Mouse (Mus musculus): Measurements from ENCODE around the gene Ptges3l. TPM values are rescaled to one million over a fixed set of nuclear protein-coding genes. Genes with fewer than 3 reads are reported as not detected.

The Ptges3l gene
- polyA plus RNA-seq (2014; fragmentation: Illumina TruSeq; extraction: RNeasy Lipid Tissue Mini Kit (QIAGEN cat#74804); ENCODE audit: low read depth, low replicate concordance): 14.0 TPM

GRCm38 (mm10) chr11:101424925-101425813 is at the start of gene Ptges3l, which contains the start of gene Rundc1:
Gene Ptges3l (minus strand): TSS chr11:101425333.
Gene Rundc1 (plus strand): TSS chr11:101425085.

GRCm38 (mm10) chr11:101465869-101466551 is 40.9 kb upstream of the Ptges3l start, which contains the start of gene Vat1:
Gene Vat1 (minus strand): TSS chr11:101466230.

GRCm38 (mm10) chr11:101464211-101465100 is 39.3 kb upstream of the Ptges3l start, which contains the start of gene Rnd2:
Gene Rnd2 (plus strand): TSS chr11:101464999.

GRCm38 (mm10) chr11:101448274-101448746 is 23.2 kb upstream of the Ptges3l start, which contains the start of gene Ifi35:
Gene Ifi35 (plus strand): TSS chr11:101448407.

GRCm38 (mm10) chr11:101442127-101442693 is 17.1 kb upstream of the Ptges3l start, which contains the start of gene Rpl27:
Gene Rpl27 (plus strand): TSS chr11:101442298.

GRCm38 (mm10) chr11:101424105-101424851 is 855 bp downstream of the Ptges3l start, which contains the start of gene Gm27029:
Gene Gm27029 (minus strand): TSS chr11:101424796.

GRCm38 (mm10) chr11:101417101-101417855 is 7.9 kb downstream of the Ptges3l start, which contains the start of gene Aarsd1:
Gene Aarsd1 (minus strand): TSS chr11:101417615.

Other genes starting within 250 kb of the Ptges3l start
- not detected for gene Ccr10, start 249.9 kb downstream of the Ptges3l start, polyA plus RNA-seq (2014; fragmentation: Illumina TruSeq; extraction: RNeasy Lipid Tissue Mini Kit (QIAGEN cat#74804); ENCODE audit: low read depth, low replicate concordance)
- 12.7 TPM for gene Ezh1, start 198.9 kb downstream of the Ptges3l start, polyA plus RNA-seq (2014; fragmentation: Illumina TruSeq; extraction: RNeasy Lipid Tissue Mini Kit (QIAGEN cat#74804); ENCODE audit: low read depth, low replicate concordance)
- 1.1 TPM for gene Ramp2, start 179.3 kb downstream of the Ptges3l start, polyA plus RNA-seq (2014; fragmentation: Illumina TruSeq; extraction: RNeasy Lipid Tissue Mini Kit (QIAGEN cat#74804); ENCODE audit: low read depth, low replicate concordance)
- 28.3 TPM for gene Vps25, start 171.6 kb downstream of the Ptges3l start, polyA plus RNA-seq (2014; fragmentation: Illumina TruSeq; extraction: RNeasy Lipid Tissue Mini Kit (QIAGEN cat#74804); ENCODE audit: low read depth, low replicate concordance)
- 1.5 TPM for gene Wnk4, start 164.8 kb downstream of the Ptges3l start, polyA plus RNA-seq (2014; fragmentation: Illumina TruSeq; extraction: RNeasy Lipid Tissue Mini Kit (QIAGEN cat#74804); ENCODE audit: low read depth, low replicate concordance)
- gene Cntd1, start 146.3 kb downstream of the Ptges3l start, polyA plus RNA-seq (2014; fragmentation: Illumina TruSeq; extraction: RNeasy Lipid Tissue Mini Kit (QIAGEN cat#74804); ENCODE audit: low read depth, low replicate concordance): 172 TPM
- gene Coa3, start 146.2 kb downstream of the Ptges3l start, polyA plus RNA-seq (2014; fragmentation: Illumina TruSeq; extraction: RNeasy Lipid Tissue Mini Kit (QIAGEN cat#74804); ENCODE audit: low read depth, low replicate concordance): 4.0 TPM
- 78.8 TPM for gene Becn1, start 123.0 kb downstream of the Ptges3l start, polyA plus RNA-seq (2014; fragmentation: Illumina TruSeq; extraction: RNeasy Lipid Tissue Mini Kit (QIAGEN cat#74804); ENCODE audit: low read depth, low replicate concordance)
- gene Psme3, start 109.1 kb downstream of the Ptges3l start, polyA plus RNA-seq (2014; fragmentation: Illumina TruSeq; extraction: RNeasy Lipid Tissue Mini Kit (QIAGEN cat#74804); ENCODE audit: low read depth, low replicate concordance): 427 TPM
- 0.48 TPM for gene Aoc2, start 100.3 kb downstream of the Ptges3l start, polyA plus RNA-seq (2014; fragmentation: Illumina TruSeq; extraction: RNeasy Lipid Tissue Mini Kit (QIAGEN cat#74804); ENCODE audit: low read depth, low replicate concordance)
- 2.1 TPM for gene Aoc3, start 94.7 kb downstream of the Ptges3l start, polyA plus RNA-seq (2014; fragmentation: Illumina TruSeq; extraction: RNeasy Lipid Tissue Mini Kit (QIAGEN cat#74804); ENCODE audit: low read depth, low replicate concordance)
- gene G6pc, start 57.8 kb downstream of the Ptges3l start, polyA plus RNA-seq (2014; fragmentation: Illumina TruSeq; extraction: RNeasy Lipid Tissue Mini Kit (QIAGEN cat#74804); ENCODE audit: low read depth, low replicate concordance): not detected
- 4.6 TPM for gene Aarsd1, start 7.7 kb downstream of the Ptges3l start, polyA plus RNA-seq (2014; fragmentation: Illumina TruSeq; extraction: RNeasy Lipid Tissue Mini Kit (QIAGEN cat#74804); ENCODE audit: low read depth, low replicate concordance)
- 0.41 TPM for gene Gm27029, start 537 bp downstream of the Ptges3l start, polyA plus RNA-seq (2014; fragmentation: Illumina TruSeq; extraction: RNeasy Lipid Tissue Mini Kit (QIAGEN cat#74804); ENCODE audit: low read depth, low replicate concordance)
- 1.9 TPM for gene Rundc1, start 248 bp downstream of the Ptges3l start, polyA plus RNA-seq (2014; fragmentation: Illumina TruSeq; extraction: RNeasy Lipid Tissue Mini Kit (QIAGEN cat#74804); ENCODE audit: low read depth, low replicate concordance)
- gene Rpl27, start 17.0 kb upstream of the Ptges3l start, polyA plus RNA-seq (2014; fragmentation: Illumina TruSeq; extraction: RNeasy Lipid Tissue Mini Kit (QIAGEN cat#74804); ENCODE audit: low read depth, low replicate concordance): 23.8 TPM
- 0.25 TPM for gene Ifi35, start 23.1 kb upstream of the Ptges3l start, polyA plus RNA-seq (2014; fragmentation: Illumina TruSeq; extraction: RNeasy Lipid Tissue Mini Kit (QIAGEN cat#74804); ENCODE audit: low read depth, low replicate concordance)
- gene Rnd2, start 39.7 kb upstream of the Ptges3l start, polyA plus RNA-seq (2014; fragmentation: Illumina TruSeq; extraction: RNeasy Lipid Tissue Mini Kit (QIAGEN cat#74804); ENCODE audit: low read depth, low replicate concordance): 12.6 TPM
- gene Vat1, start 40.9 kb upstream of the Ptges3l start, polyA plus RNA-seq (2014; fragmentation: Illumina TruSeq; extraction: RNeasy Lipid Tissue Mini Kit (QIAGEN cat#74804); ENCODE audit: low read depth, low replicate concordance): 2.6 TPM
- gene Brca1, start 126.6 kb upstream of the Ptges3l start, polyA plus RNA-seq (2014; fragmentation: Illumina TruSeq; extraction: RNeasy Lipid Tissue Mini Kit (QIAGEN cat#74804); ENCODE audit: low read depth, low replicate concordance): 26.7 TPM
- 301 TPM for gene Nbr1, start 126.8 kb upstream of the Ptges3l start, polyA plus RNA-seq (2014; fragmentation: Illumina TruSeq; extraction: RNeasy Lipid Tissue Mini Kit (QIAGEN cat#74804); ENCODE audit: low read depth, low replicate concordance)
- 3.9 TPM for gene Tmem106a, start 156.9 kb upstream of the Ptges3l start, polyA plus RNA-seq (2014; fragmentation: Illumina TruSeq; extraction: RNeasy Lipid Tissue Mini Kit (QIAGEN cat#74804); ENCODE audit: low read depth, low replicate concordance)
- 90.8 TPM for gene Gm11634, start 173.9 kb upstream of the Ptges3l start, polyA plus RNA-seq (2014; fragmentation: Illumina TruSeq; extraction: RNeasy Lipid Tissue Mini Kit (QIAGEN cat#74804); ENCODE audit: low read depth, low replicate concordance)
- gene Rdm1, start 201.9 kb upstream of the Ptges3l start, polyA plus RNA-seq (2014; fragmentation: Illumina TruSeq; extraction: RNeasy Lipid Tissue Mini Kit (QIAGEN cat#74804); ENCODE audit: low read depth, low replicate concordance): not detected
- gene Arl4d, start 240.2 kb upstream of the Ptges3l start, polyA plus RNA-seq (2014; fragmentation: Illumina TruSeq; extraction: RNeasy Lipid Tissue Mini Kit (QIAGEN cat#74804); ENCODE audit: low read depth, low replicate concordance): 4.0 TPM

All from testis, adult 10 weeks (tissue).